Mouse (Mus musculus) heart, adult 2 months (tissue): Measurements from ENCODE around the gene Gm47995. TPM values are rescaled to one million over a fixed set of nuclear protein-coding genes. Genes with fewer than 3 reads are reported as not detected.

Source experiments
- DNase-seq, 2 experiments: peaks; one replicate each; pipeline ENCODE4 v3.0.0; 2021
- H3K27ac ChIP-seq: fragments of 200-600 bp; 2 replicates; pipeline ENCODE4 v1.8.1; 2022
- H3K27me3 ChIP-seq: fragments of 200-500 bp; 2 replicates; pipeline ENCODE4 v1.6.1; 2012; ENCODE audit warnings: mild to moderate bottlenecking, low read length, inconsistent platforms, mixed read lengths; ENCODE audit not compliant: control insufficient read depth, insufficient read depth
- H3K36me3 ChIP-seq: fragments of 200-500 bp; 2 replicates; pipeline ENCODE4 v1.6.1; 2012; ENCODE audit warnings: low read length, inconsistent platforms; ENCODE audit not compliant: control insufficient read depth, insufficient read depth
- H3K4me1 ChIP-seq: fragments of 200-500 bp; 2 replicates; pipeline ENCODE4 v1.6.1; 2011; ENCODE audit warnings: low read length; ENCODE audit not compliant: control insufficient read depth, insufficient read depth
- H3K4me3 ChIP-seq: fragments of 200-600 bp; 2 replicates; pipeline ENCODE4 v1.8.1; 2022
- H3K79me2 ChIP-seq: fragments of 200-500 bp; replicated peaks from 2 replicates; pipeline ENCODE4 v1.6.1; 2012; ENCODE audit warnings: mild to moderate bottlenecking, inconsistent platforms, low read length, moderate library complexity, mixed read lengths; ENCODE audit not compliant: control insufficient read depth, insufficient read depth
- H3K9ac ChIP-seq: fragments of 200-500 bp; 2 replicates; pipeline ENCODE4 v1.6.1; 2012; ENCODE audit warnings: low read depth, mild to moderate bottlenecking, control low read depth, inconsistent platforms, low read length, mixed read lengths
- CTCF ChIP-seq: fragments of 200-600 bp; IDR thresholded peaks from 2 replicates; pipeline ENCODE4 v1.8.1; 2022; ENCODE audit warnings: antibody characterized with exemption, mild to moderate bottlenecking, moderate library complexity
- EP300 ChIP-seq: fragments of 200-500 bp; IDR thresholded peaks from 2 replicates; pipeline ENCODE4 v1.6.1; 2011; ENCODE audit warnings: low read depth, low read length, control low read depth; ENCODE audit not compliant: insufficient read depth
- POLR2A ChIP-seq: fragments of 200-500 bp; IDR thresholded peaks from 2 replicates; pipeline ENCODE4 v1.6.1; 2011; ENCODE audit warnings: mild to moderate bottlenecking, low read depth, low read length, control low read depth; ENCODE audit not compliant: insufficient read depth
- WGBS: fragments of 180-500 bp; shearing (Covaris S2); methylation state at CpG from one replicate; pipeline ENCODE4 v1.1.7; 2018; 5-methylcytosine and 5-hydroxymethylcytosine counted together
- intact Hi-C: fragments of 180-260 bp; cut with DNase I; formaldehyde crosslinking; loops from one replicate; pipeline ENCODE4 v1.15.1; 2025
- polyA plus RNA-seq: library from polyadenylated mRNA; depleted of rRNA; stranded (reverse); fragments of >200 nt; gene quantifications from 2 replicates; pipeline ENCODE4 v1.2.3, GENCODE M21; 2012
- total RNA-seq, 2 experiments: library from RNA; stranded (reverse); gene quantifications; 2 replicates each; pipeline ENCODE4 v1.2.3; 2021

Gene Gm47995
- total and polyA plus RNA-seq, 3 experiments: not detected

DNA sequence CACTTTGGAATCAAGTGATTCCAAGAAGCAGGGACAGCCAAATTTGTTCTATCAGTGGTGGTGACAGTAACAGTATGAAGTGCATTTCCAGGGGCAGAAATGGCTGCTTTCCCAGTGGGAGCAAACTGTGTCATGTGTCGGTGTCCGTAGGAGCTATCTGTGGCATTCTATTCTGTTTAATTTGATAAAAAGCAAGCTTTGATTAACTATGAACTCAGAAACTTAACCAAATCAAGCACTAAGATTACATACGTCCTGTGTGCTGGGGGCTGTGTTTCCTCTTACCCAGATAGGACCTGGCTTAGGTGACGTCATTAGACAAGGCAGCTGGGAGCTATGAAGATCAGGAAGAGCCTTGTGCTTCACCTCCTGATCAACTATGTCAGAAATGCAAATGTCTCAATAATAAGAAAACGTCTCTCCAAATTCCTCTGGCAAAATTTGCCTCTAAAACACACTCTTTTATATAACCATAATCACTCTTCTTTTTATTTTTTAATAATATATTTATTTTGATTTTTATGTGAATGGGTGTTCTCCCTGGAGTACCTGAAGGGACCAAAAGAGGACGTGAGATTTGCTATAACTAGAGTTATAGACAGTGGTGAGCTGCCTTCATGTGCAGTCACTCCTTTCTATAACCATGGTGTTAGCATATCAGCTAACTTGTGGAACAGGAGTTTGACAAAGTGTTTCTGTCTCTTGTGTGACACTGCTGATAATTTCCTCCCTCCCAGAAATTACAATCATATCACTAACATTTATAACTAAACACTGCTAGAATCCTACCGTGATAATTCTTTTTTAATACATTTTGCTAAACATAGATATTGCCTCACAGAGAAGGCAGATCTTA, 41.2 kb upstream of the Gm47995 start:
- no peaks in the 10 kb centered on the region; the same call in 1 of the 2 replicates for H3K36me3 ChIP-seq
- H3K9ac ChIP-seq: no peak overlapping the region
- no peak overlapping the region for H3K4me3 ChIP-seq
- WGBS: 27% methylated on average over 7 of the region's 7 CpGs
- TF ChIP-seq CTCF (no peak), EP300 (no peak), POLR2A (no peak)
- intact Hi-C loops: no loop called here
- no peaks in the 10 kb centered on the region for H3K79me2 ChIP-seq
- H3K27me3 ChIP-seq: no peaks in the 10 kb centered on the region
- no peak for DNase-seq
- no peaks in the 10 kb centered on the region; the same call in 1 of the 2 replicates for H3K4me1 ChIP-seq
- H3K27ac ChIP-seq: peak overlapping the region; percentile 8; the same call in 1 of the 2 replicates

- H3K9ac ChIP-seq: no peak overlapping the region
- H3K4me1 ChIP-seq: no peaks in the 10 kb centered on the region; the same call in 1 of the 2 replicates
- no peak for DNase-seq
- no peaks in the 10 kb centered on the region for H3K27me3 ChIP-seq
- intact Hi-C loops: no loop called here
- no peaks in the 10 kb centered on the region; the same call in 1 of the 2 replicates for H3K36me3 ChIP-seq
- 86% methylated on average over 9 of the region's 9 CpGs for WGBS
- no peak for TF ChIP-seq EP300
- no peaks in the 10 kb centered on the region for H3K79me2 ChIP-seq
- no peak overlapping the region for H3K27ac ChIP-seq
- no peak overlapping the region for H3K4me3 ChIP-seq
Measured at GRCm38 (mm10) chr1:151157963-151158856, 40.0 kb upstream of the Gm47995 start.

DNA sequence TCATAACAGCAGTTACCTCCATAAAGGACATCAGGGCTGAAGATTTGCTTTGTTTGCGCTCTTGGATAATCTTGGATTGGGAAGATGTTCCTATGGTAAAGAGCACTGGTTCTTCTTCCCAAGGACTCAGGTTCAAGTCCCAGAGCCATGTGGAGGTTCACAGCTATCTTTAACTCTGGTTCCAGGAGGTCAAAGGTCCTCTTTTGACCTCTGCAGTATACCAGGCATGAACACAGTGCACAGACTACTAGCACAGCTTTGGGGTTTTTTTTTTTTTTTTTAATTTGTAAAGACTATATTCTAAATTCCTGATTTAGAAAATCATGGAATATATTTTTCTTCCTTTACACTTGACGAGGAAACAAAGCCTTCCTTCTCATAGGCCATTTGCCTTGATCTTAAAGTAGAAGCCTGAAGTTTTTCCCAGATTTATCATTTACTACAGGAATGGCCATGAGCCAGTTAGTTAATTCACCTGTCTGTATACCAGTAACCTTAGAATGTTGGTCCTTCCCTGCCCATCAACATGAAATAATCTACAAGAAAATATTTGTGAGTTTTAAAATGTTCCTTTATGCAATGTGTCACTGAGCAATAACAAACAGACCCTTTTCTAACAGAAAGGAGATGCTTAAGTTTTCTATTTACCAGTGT, 39.3 kb upstream of the Gm47995 start:
- DNase-seq: no peak
- no peak overlapping the region for H3K4me3 ChIP-seq
- TF ChIP-seq POLR2A: no peak
- TF ChIP-seq EP300: no peak
- no peak for TF ChIP-seq CTCF
- WGBS: 93% methylated on average over 2 of the region's 2 CpGs
- H3K36me3 ChIP-seq: no peaks in the 10 kb centered on the region; the same call in 1 of the 2 replicates
- intact Hi-C loops: no loop called here
- no peaks in the 10 kb centered on the region for H3K27me3 ChIP-seq
- no peak overlapping the region for H3K9ac ChIP-seq
- H3K79me2 ChIP-seq: no peaks in the 10 kb centered on the region
- no peaks in the 10 kb centered on the region; the same call in 1 of the 2 replicates for H3K4me1 ChIP-seq
- H3K27ac ChIP-seq: no peak overlapping the region

- Histone ChIP-seq H3K36me3 (no peaks in the 10 kb centered on the region), H3K79me2 (no peaks in the 10 kb centered on the region), H3K4me3 (no peak overlapping the region), H3K4me1 (no peaks in the 10 kb centered on the region; the same call in 1 of the 2 replicates), H3K27me3 (no peaks in the 10 kb centered on the region), H3K9ac (no peak overlapping the region), H3K27ac (no peak overlapping the region)
- DNase-seq: no peak
- WGBS: 46% methylated on average over 8 of the region's 8 CpGs
- TF ChIP-seq POLR2A (no peak), CTCF (no peak), EP300 (no peak)
- intact Hi-C loops: no loop called here
Measured at GRCm38 (mm10) chr1:151166031-151166430, 32.2 kb upstream of the Gm47995 start.

- H3K36me3 ChIP-seq: no peaks in the 10 kb centered on the region
- WGBS: 52% methylated on average over 12 of the region's 12 CpGs
- H3K27ac ChIP-seq: no peak overlapping the region
- intact Hi-C loops: no loop called here
- no peaks in the 10 kb centered on the region for H3K27me3 ChIP-seq
- no peaks in the 10 kb centered on the region for H3K79me2 ChIP-seq
- DNase-seq: no peak
- H3K4me3 ChIP-seq: no peak overlapping the region
- peaks cover 1% of the 10 kb centered on the region for H3K4me1 ChIP-seq
- H3K9ac ChIP-seq: no peak overlapping the region
- TF ChIP-seq CTCF (no peak), POLR2A (no peak), EP300 (no peak)
Measured at GRCm38 (mm10) chr1:151167297-151168047, 30.8 kb upstream of the Gm47995 start.
